Comparison of ENCODE assay signal across 8 mouse cellular contexts in genomic region chr5:76779094-76779615, GRCm38 (mm10).
DNase-seq lines count a peak whose midpoint lies in the region; ATAC-seq and TF ChIP-seq lines count a peak whose summit lies in the region.

No protein-coding gene starts in this region.

- 0 out of 2 replicates have a peak, but pooled peaks cover 5% of the 10 kb centered on the region for H3K4me1 ChIP-seq in intestine, embryonic 15.5 days (replicated peaks)
- H3K4me1 ChIP-seq in intestine, postnatal 0 days (replicated peaks; ENCODE audit: control insufficient read depth, insufficient read depth, low read length) = no peaks in the 10 kb centered on the region
- H3K4me1 ChIP-seq in forebrain, embryonic 13.5 days = peaks cover 56% of the 10 kb centered on the region

- H3K27ac ChIP-seq in intestine, embryonic 15.5 days = no peak overlapping the region
- no peak overlapping the region for H3K27ac ChIP-seq in intestine, postnatal 0 days (ENCODE audit: low read depth, low read length)
- H3K27ac ChIP-seq in forebrain, embryonic 13.5 days = peak overlapping the region; percentile 80
- peak overlapping the region; percentile 36 for H3K27ac ChIP-seq in macrophage

- no peaks in the 10 kb centered on the region for H3K36me3 ChIP-seq in intestine, embryonic 15.5 days
- no peaks in the 10 kb centered on the region for H3K36me3 ChIP-seq in intestine, postnatal 0 days (ENCODE audit: control insufficient read depth, insufficient read depth)
- H3K36me3 ChIP-seq in forebrain, embryonic 13.5 days (ENCODE audit: poor library complexity, severe bottlenecking) = peaks cover 5% of the 10 kb centered on the region; the same call in 1 of the 2 replicates
- H3K36me3 ChIP-seq in macrophage (ENCODE audit: inconsistent target) = no peaks in the 10 kb centered on the region

- peak; percentile 38 for DNase-seq in thymus, postnatal 0 days (ENCODE audit: low spot score)
- DNase-seq in frontal cortex, postnatal 14 days (ENCODE audit: low spot score in 2 of 2) = no peak
- DNase-seq in cerebellum, postnatal 36 days = no peak
- DNase-seq in gastrocnemius, postnatal 10 days = no peak

- WGBS in intestine, embryonic 15.5 days = 55% methylated on average over 14 of the region's 14 CpGs
- 43% methylated on average over 14 of the region's 14 CpGs for WGBS in intestine, postnatal 0 days
- 24% methylated on average over 14 of the region's 14 CpGs for WGBS in forebrain, embryonic 13.5 days
- 6% methylated on average over 14 of the region's 14 CpGs for WGBS in macrophage (ENCODE audit: missing documents)

- H3K9ac ChIP-seq in intestine, embryonic 15.5 days = no peak overlapping the region
- H3K9ac ChIP-seq in intestine, postnatal 0 days (ENCODE audit: low read depth, low read length) = no peak overlapping the region
- H3K9ac ChIP-seq in forebrain, embryonic 13.5 days = peak overlapping the region; percentile 37

- H3K4me3 ChIP-seq in intestine, embryonic 15.5 days (replicated peaks) = no peak overlapping the region
- H3K4me3 ChIP-seq in intestine, postnatal 0 days (ENCODE audit: low read depth, low read length) = no peak overlapping the region
- no peak overlapping the region for H3K4me3 ChIP-seq in forebrain, embryonic 13.5 days
- peak overlapping the region; percentile 17; the same call in 1 of the 2 replicates for H3K4me3 ChIP-seq in macrophage (ENCODE audit: inconsistent target)

- no peaks in the 10 kb centered on the region for H3K27me3 ChIP-seq in intestine, embryonic 15.5 days (replicated peaks)
- H3K27me3 ChIP-seq in intestine, postnatal 0 days (replicated peaks; ENCODE audit: control insufficient read depth, insufficient read depth, low read length) = no peaks in the 10 kb centered on the region
- H3K27me3 ChIP-seq in forebrain, embryonic 13.5 days = no peaks in the 10 kb centered on the region

- no peaks in the 10 kb centered on the region for H3K9me3 ChIP-seq in intestine, embryonic 15.5 days
- H3K9me3 ChIP-seq in intestine, postnatal 0 days (ENCODE audit: control insufficient read depth) = no peaks in the 10 kb centered on the region
- H3K9me3 ChIP-seq in forebrain, embryonic 13.5 days (replicated peaks) = no peaks in the 10 kb centered on the region

- H3K4me2 ChIP-seq in intestine, embryonic 15.5 days (replicated peaks) = 0 out of 2 replicates have a peak overlapping the region, but pooled peaks have one; percentile 9
- H3K4me2 ChIP-seq in intestine, postnatal 0 days (replicated peaks; ENCODE audit: low read depth) = no peak overlapping the region; the same call in 1 of the 2 replicates
- peak overlapping the region; percentile 33 for H3K4me2 ChIP-seq in forebrain, embryonic 13.5 days

- peak; percentile 71 for ATAC-seq in intestine, embryonic 15.5 days
- ATAC-seq in intestine, postnatal 0 days = no peak
- no peak for ATAC-seq in forebrain, embryonic 13.5 days

- no peak for TF ChIP-seq CTCF in intestine, postnatal 0 days (IDR thresholded peaks at IDR 0.05; ENCODE audit: low read depth)

- no peaks in the 10 kb centered on the region for H3K79me2 ChIP-seq in macrophage (ENCODE audit: inconsistent target)

Comparison
In these comparisons a context has a peak if more than half of its experiments do, and no peak if none do; other contexts are left out.
1. H3K27ac ChIP-seq: peak in forebrain, embryonic 13.5 days (single experiment) and macrophage (single experiment); none in intestine, embryonic 15.5 days (single experiment) and intestine, postnatal 0 days (single experiment).